In genomic region chr9:90126260-90127010, GRCm38 (mm10) we compare ENCODE assay signal across 8 mouse cellular contexts. TPM values are rescaled to one million over a fixed set of nuclear protein-coding genes. Genes with fewer than 3 reads are reported as not detected.
DNase-seq lines count a peak whose midpoint lies in the region; ATAC-seq and TF ChIP-seq lines count a peak whose summit lies in the region.

No protein-coding gene starts in this region.

- ATAC-seq in activated CD4-positive, CD25-positive, alpha-beta regulatory T cell, adult 4 months: peak; percentile 82
- ATAC-seq in hindbrain, postnatal 0 days: peak; percentile 68
- ATAC-seq in megakaryocyte, adult 5-6 weeks (ENCODE audit: poor library complexity, severe bottlenecking): peak; percentile 93

- no peaks in the 10 kb centered on the region for H3K9me3 ChIP-seq in hindbrain, postnatal 0 days (ENCODE audit: low read length)

- WGBS in hindbrain, postnatal 0 days: 2% methylated on average over 30 of the region's 30 CpGs

- H3K9ac ChIP-seq in hindbrain, postnatal 0 days (replicated peaks; ENCODE audit: low read length): no peak overlapping the region

- intact Hi-C loops in left cerebral cortex, adult 2 months (cut with DNase I): loop anchor here (1.0 kb wide), 1 partner anchor 12 kb away; the partner anchor contains the start of gene Morf4l1

- no peaks in the 10 kb centered on the region for H3K36me3 ChIP-seq in hindbrain, postnatal 0 days (ENCODE audit: insufficient read depth, low read length)

- peak overlapping the region; percentile 55 for H3K4me2 ChIP-seq in hindbrain, postnatal 0 days (ENCODE audit: low read depth, low read length)

- no peaks in the 10 kb centered on the region for H3K27me3 ChIP-seq in hindbrain, postnatal 0 days (ENCODE audit: insufficient read depth, low read length)

- H3K4me3 ChIP-seq in hindbrain, postnatal 0 days (ENCODE audit: low read length): peak overlapping the region; percentile 29
- H3K4me3 ChIP-seq in left cerebral cortex, adult 2 months: peak overlapping the region; percentile 51

- no peak overlapping the region for H3K27ac ChIP-seq in hindbrain, postnatal 0 days
- H3K27ac ChIP-seq in left cerebral cortex, adult 2 months: no peak overlapping the region

- H3K4me1 ChIP-seq in hindbrain, postnatal 0 days (ENCODE audit: insufficient read depth, low read length): no peaks in the 10 kb centered on the region; the same call in 1 of the 2 replicates

- DNase-seq in cerebellum, postnatal 36 days: peak; percentile 66 to 70
- DNase-seq in gastrocnemius, adult 18-20 months (ENCODE audit: low spot score): peak; percentile 81
- peak; percentile 85 for DNase-seq in hindbrain, postnatal 0 days (ENCODE audit: low spot score)
- peak; percentile 74 to 82 for DNase-seq in left cerebral cortex, adult 2 months (ENCODE audit: extremely low spot score in 1 of 2, low spot score in 2 of 2)
- DNase-seq in right cerebral cortex, postnatal 14 days: peak; percentile 78
- peak; percentile 82 for DNase-seq in yolk sac, embryonic 10.5 days (ENCODE audit: low spot score)

- TF ChIP-seq CTCF in hindbrain, postnatal 0 days (IDR thresholded peaks at IDR 0.05; ENCODE audit: low read depth): peak; percentile 64
- peak; percentile 83 for TF ChIP-seq CTCF in left cerebral cortex, adult 2 months (IDR thresholded peaks at IDR 0.05)

RNA-seq across cellular contexts. Expression of gene Morf4l1, which starts 11.9 kb away (rescaled TPM):
- 100 to 1,000 TPM; 299 to 332 TPM for polyA plus RNA-seq in activated CD4-positive, CD25-positive, alpha-beta regulatory T cell, adult 4 months (2017; shearing (Covaris generic))
- 100 to 1,000 TPM; 168 to 191 TPM for total RNA-seq in gastrocnemius, adult 18-20 months (2021)
- 178 and 179 TPM in 2 replicates for total RNA-seq in hindbrain, postnatal 0 days (2014; rRNA removed)
- polyA plus RNA-seq in hindbrain, postnatal 0 days (2015; fragmentation: Nextera tagmentation; extraction: Ambion mirVana): 527 and 556 TPM in 2 replicates
- total RNA-seq in left cerebral cortex, adult 2 months (2021): 100 to 1,000 TPM; 422 to 465 TPM
- 322 and 341 TPM in 2 replicates for total RNA-seq in megakaryocyte, adult 5-6 weeks (2015)
- total RNA-seq in megakaryocyte, adult 5-6 weeks (2017): 148 and 202 TPM in 2 replicates

RNA-seq across cellular contexts. Expression of gene Adamts7, which starts 36.4 kb away (rescaled TPM):
- polyA plus RNA-seq in activated CD4-positive, CD25-positive, alpha-beta regulatory T cell, adult 4 months (2017; shearing (Covaris generic)): not detected
- under 1 TPM; 0.21 to 0.23 TPM for total RNA-seq in gastrocnemius, adult 18-20 months (2021)
- total RNA-seq in hindbrain, postnatal 0 days (2014; rRNA removed): 6.4 and 10.4 TPM in 2 replicates
- 2.7 and 2.9 TPM in 2 replicates for polyA plus RNA-seq in hindbrain, postnatal 0 days (2015; fragmentation: Nextera tagmentation; extraction: Ambion mirVana)
- total RNA-seq in left cerebral cortex, adult 2 months (2021): under 1 TPM; 0.29 to 0.63 TPM
- not detected in 2 replicates for total RNA-seq in megakaryocyte, adult 5-6 weeks (2015)
- total RNA-seq in megakaryocyte, adult 5-6 weeks (2017): 0.24 TPM in 1 of 2 replicates, not detected in the other
